Mouse (Mus musculus) midbrain, embryonic 16.5 days (tissue): ENCODE data around the gene Comp. TPM values are rescaled to one million over a fixed set of nuclear protein-coding genes. Genes with fewer than 3 reads are reported as not detected.

Source experiments
- ATAC-seq: fragments of 200-750 bp; cut with Nextera tagmentation; 2 replicates; pipeline ENCODE4 v1.8.0; 2017; ENCODE audit warnings: moderate TSS enrichment
- H3K27ac ChIP-seq: fragments of 300-500 bp; sonication (generic); 2 replicates; pipeline ENCODE4 v1.5.1; 2014; ENCODE audit warnings: mild to moderate bottlenecking, low read length, mixed read lengths
- H3K27me3 ChIP-seq: fragments of 300-500 bp; sonication (generic); 2 replicates; pipeline ENCODE4 v1.6.1; 2014; ENCODE audit warnings: low read depth, low read length, mixed read lengths; ENCODE audit not compliant: control insufficient read depth, insufficient read depth
- H3K36me3 ChIP-seq: fragments of 300-500 bp; sonication (generic); 2 replicates; pipeline ENCODE4 v1.6.1; 2014; ENCODE audit warnings: mild to moderate bottlenecking, low read length, moderate library complexity, mixed read lengths; ENCODE audit not compliant: control insufficient read depth, insufficient read depth
- H3K4me1 ChIP-seq: fragments of 300-500 bp; sonication (generic); 2 replicates; pipeline ENCODE4 v1.6.1; 2014; ENCODE audit warnings: mild to moderate bottlenecking, low read length, mixed read lengths; ENCODE audit not compliant: control insufficient read depth, insufficient read depth
- H3K4me2 ChIP-seq: fragments of 300-500 bp; sonication (generic); 2 replicates; pipeline ENCODE4 v1.6.1; 2014; ENCODE audit warnings: mild to moderate bottlenecking, low read length, mixed read lengths
- H3K4me3 ChIP-seq: fragments of 300-500 bp; sonication (generic); 2 replicates; pipeline ENCODE4 v1.5.1; 2014; ENCODE audit warnings: low read depth, mild to moderate bottlenecking, low read length, moderate library complexity, mixed read lengths
- H3K9ac ChIP-seq: fragments of 300-500 bp; sonication (generic); 2 replicates; pipeline ENCODE4 v1.6.1; 2014; ENCODE audit warnings: low read depth, low read length, mixed read lengths
- H3K9me3 ChIP-seq: fragments of 300-500 bp; sonication (generic); replicated peaks from 2 replicates; pipeline ENCODE4 v1.6.1; 2014; ENCODE audit warnings: mild to moderate bottlenecking, low read length, mixed read lengths; ENCODE audit not compliant: control insufficient read depth, poor library complexity, severe bottlenecking
- WGBS: fragments of 180-500 bp; shearing (Covaris S2); extraction: QIAGEN DNeasy Blood & Tissue Kit; methylation state at CpG from one replicate; pipeline ENCODE4 v1.1.7; 2014; 5-methylcytosine and 5-hydroxymethylcytosine counted together
- polyA plus RNA-seq: library from polyadenylated mRNA; unstranded; fragments of >200 nt; fragmentation: Nextera tagmentation; extraction: Ambion mirVana; gene quantifications from 2 replicates; pipeline ENCODE4 v1.2.1, GENCODE M21; 2015

Comp gene
- polyA plus RNA-seq, 1 experiment from 2014 or later, result 0.36 TPM

DNA sequence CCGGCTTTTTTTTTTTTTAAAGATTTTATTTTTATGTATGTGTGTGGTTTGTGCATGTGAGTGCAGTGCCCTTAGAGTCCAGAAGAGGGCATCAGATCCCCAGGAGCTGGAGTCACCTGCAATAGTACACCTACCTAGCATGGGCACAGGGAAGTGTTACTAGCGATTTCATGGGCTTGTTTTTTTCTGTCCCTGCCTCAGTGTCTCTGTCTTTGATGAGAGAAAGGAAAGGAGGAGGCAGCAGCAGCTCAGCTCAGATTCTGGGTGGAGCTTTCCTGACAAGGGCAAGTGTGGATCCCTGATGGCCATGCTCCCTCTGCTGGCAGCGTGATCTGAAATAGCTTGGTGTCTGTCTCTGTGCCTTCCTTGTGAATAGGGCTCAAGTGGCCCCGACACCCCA lies 12.6 kb upstream of the Comp start:
- Histone ChIP-seq H3K4me3 (no peak overlapping the region), H3K4me1 (no peaks in the 10 kb centered on the region), H3K27ac (no peak overlapping the region), H3K9ac (no peak overlapping the region), H3K9me3 (no peaks in the 10 kb centered on the region), H3K36me3 (no peaks in the 10 kb centered on the region), H3K4me2 (no peak overlapping the region), H3K27me3 (no peaks in the 10 kb centered on the region)
- WGBS, result 55% methylated on average over 4 of the region's 4 CpGs
- ATAC-seq, result no peak

- Histone ChIP-seq H3K27me3 (no peaks in the 10 kb centered on the region), H3K4me1 (no peaks in the 10 kb centered on the region), H3K9ac (no peak overlapping the region), H3K9me3 (no peaks in the 10 kb centered on the region), H3K4me2 (no peak overlapping the region), H3K27ac (no peak overlapping the region), H3K36me3 (no peaks in the 10 kb centered on the region), H3K4me3 (no peak overlapping the region)
- no peak for ATAC-seq
- WGBS, result 81% methylated on average over 10 of the region's 10 CpGs
Measured at GRCm38 (mm10) chr8:70361484-70362032, 11.8 kb upstream of the Comp start.

- Histone ChIP-seq H3K4me3 (no peak overlapping the region), H3K4me2 (no peak overlapping the region), H3K36me3 (no peaks in the 10 kb centered on the region), H3K27ac (no peak overlapping the region), H3K9ac (no peak overlapping the region), H3K9me3 (no peaks in the 10 kb centered on the region), H3K4me1 (no peaks in the 10 kb centered on the region), H3K27me3 (no peaks in the 10 kb centered on the region)
- ATAC-seq, result no peak
- 29% methylated on average over 5 of the region's 5 CpGs for WGBS
Measured at GRCm38 (mm10) chr8:70364066-70364465, 9.3 kb upstream of the Comp start.

GRCm38 (mm10) chr8:70366588-70366987 lies 6.8 kb upstream of the Comp start:
- H3K4me1 ChIP-seq, result no peaks in the 10 kb centered on the region
- 78% methylated on average over 5 of the region's 5 CpGs for WGBS
- no peaks in the 10 kb centered on the region for H3K9me3 ChIP-seq
- H3K4me2 ChIP-seq, result no peak overlapping the region
- peaks cover 3% of the 10 kb centered on the region for H3K27me3 ChIP-seq
- no peak overlapping the region for H3K4me3 ChIP-seq
- no peak overlapping the region for H3K9ac ChIP-seq
- no peak overlapping the region for H3K27ac ChIP-seq
- no peaks in the 10 kb centered on the region for H3K36me3 ChIP-seq
- no peak for ATAC-seq

- Histone ChIP-seq H3K4me2 (no peak overlapping the region), H3K27ac (no peak overlapping the region), H3K27me3 (peaks cover 35% of the 10 kb centered on the region), H3K36me3 (no peaks in the 10 kb centered on the region), H3K4me1 (peaks cover 12% of the 10 kb centered on the region), H3K9ac (no peak overlapping the region), H3K4me3 (no peak overlapping the region), H3K9me3 (no peaks in the 10 kb centered on the region)
- ATAC-seq, result no peak
- WGBS, result 75% methylated on average over 7 of the region's 7 CpGs
Measured at GRCm38 (mm10) chr8:70370476-70370875, 2.9 kb upstream of the Comp start.

DNA sequence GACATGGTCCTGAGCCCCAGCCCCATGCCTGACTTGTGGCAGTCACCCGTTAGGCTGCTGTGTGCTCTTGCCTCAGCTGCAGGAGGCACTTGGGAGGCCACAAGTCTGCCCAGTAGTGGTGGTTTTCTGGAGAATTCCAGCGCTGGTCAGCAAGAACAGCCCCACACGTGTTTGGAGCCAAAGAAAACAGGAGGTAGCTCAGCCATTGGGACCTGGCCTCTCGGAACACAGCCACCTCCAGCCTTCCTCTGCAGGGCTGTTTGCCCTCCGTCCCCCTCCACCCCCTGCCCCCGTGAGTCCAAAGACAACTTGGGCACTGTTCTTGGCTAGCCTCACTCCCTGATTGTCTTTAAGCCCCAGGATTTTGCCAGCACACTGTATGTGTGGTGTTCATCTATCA lies 1.4 kb upstream of the Comp start:
- 40% methylated on average over 6 of the region's 6 CpGs for WGBS
- Histone ChIP-seq H3K4me2 (no peak overlapping the region), H3K27ac (no peak overlapping the region), H3K36me3 (no peaks in the 10 kb centered on the region), H3K9ac (no peak overlapping the region), H3K4me3 (no peak overlapping the region), H3K4me1 (peaks cover 15% of the 10 kb centered on the region), H3K9me3 (no peaks in the 10 kb centered on the region), H3K27me3 (peaks cover 49% of the 10 kb centered on the region)
- ATAC-seq, result no peak

DNA sequence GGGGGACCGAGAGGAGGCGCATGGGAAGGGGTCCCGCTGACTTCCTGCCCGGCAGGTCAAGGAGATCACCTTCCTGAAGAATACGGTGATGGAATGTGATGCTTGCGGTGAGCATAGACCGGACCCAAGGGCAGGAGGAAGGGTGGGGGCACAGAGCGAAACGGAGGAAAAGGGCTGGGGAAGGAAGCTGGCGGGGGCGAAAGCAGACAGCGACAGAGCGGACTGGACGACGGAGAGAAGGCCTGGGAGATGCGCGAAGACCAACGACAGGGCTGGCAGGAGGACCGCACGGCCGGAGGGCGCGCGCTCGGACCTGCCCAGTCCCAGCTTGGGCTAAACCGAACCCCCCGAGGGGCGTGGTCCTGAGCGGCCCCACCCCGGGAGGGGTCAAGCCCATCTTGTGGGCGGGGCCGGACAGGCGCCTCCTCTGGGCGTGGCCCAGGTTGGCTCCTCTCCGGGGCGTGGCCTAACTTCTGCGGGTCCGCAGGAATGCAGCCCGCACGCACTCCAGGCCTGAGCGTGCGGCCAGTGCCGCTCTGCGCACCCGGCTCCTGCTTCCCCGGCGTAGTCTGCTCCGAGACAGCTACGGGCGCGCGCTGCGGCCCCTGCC lies 1.1 kb downstream of the Comp start:
- WGBS, result under 1% methylated on average over 44 of the region's 53 CpGs
- Histone ChIP-seq H3K9me3 (no peaks in the 10 kb centered on the region), H3K27me3 (peaks cover 73% of the 10 kb centered on the region), H3K9ac (0 out of 2 replicates have a peak overlapping the region, but pooled peaks have one; percentile 7), H3K27ac (no peak overlapping the region), H3K4me1 (peaks cover 15% of the 10 kb centered on the region), H3K4me3 (peak overlapping the region; percentile 32), H3K4me2 (peak overlapping the region; percentile 51), H3K36me3 (no peaks in the 10 kb centered on the region)
- peak; percentile 65 for ATAC-seq

DNA sequence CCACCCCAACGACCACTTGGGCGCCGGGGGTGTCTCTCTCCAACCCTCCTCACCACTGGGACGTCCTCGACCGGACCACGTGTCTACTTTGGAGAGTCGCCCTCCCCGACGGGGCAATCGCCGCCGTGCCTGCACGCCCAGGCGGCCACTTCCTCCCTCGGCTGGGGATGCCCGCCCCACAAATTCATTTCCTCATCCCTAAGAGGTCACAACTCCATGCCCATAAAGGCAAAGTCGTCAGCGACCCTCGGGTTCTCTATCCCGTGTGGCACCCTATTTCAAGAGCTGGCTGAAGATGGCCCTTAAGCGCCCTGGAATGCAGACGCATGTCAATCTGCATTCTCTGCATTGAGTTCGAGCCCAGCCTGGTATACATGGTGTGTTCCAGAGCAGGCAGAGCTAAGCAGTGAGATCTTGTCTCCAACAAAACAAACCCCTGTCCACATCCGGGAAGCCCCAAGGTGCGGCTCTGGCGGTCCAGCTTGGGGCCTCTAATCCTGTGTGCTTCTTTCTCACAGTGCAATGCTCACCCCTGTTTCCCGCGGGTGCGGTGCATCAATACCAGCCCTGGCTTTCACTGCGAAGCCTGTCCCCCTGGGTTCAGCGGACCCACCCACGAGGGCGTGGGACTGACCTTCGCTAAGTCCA lies 2.0 kb downstream of the Comp start:
- no peaks in the 10 kb centered on the region for H3K9me3 ChIP-seq
- WGBS, result 7% methylated on average over 35 of the region's 35 CpGs
- no peak overlapping the region; the same call in 1 of the 2 replicates for H3K4me2 ChIP-seq
- H3K27me3 ChIP-seq, result peaks cover 76% of the 10 kb centered on the region
- ATAC-seq, result no peak
- no peak overlapping the region for H3K4me3 ChIP-seq
- H3K36me3 ChIP-seq, result no peaks in the 10 kb centered on the region
- H3K9ac ChIP-seq, result no peak overlapping the region
- peaks cover 15% of the 10 kb centered on the region for H3K4me1 ChIP-seq
- H3K27ac ChIP-seq, result no peak overlapping the region

DNA sequence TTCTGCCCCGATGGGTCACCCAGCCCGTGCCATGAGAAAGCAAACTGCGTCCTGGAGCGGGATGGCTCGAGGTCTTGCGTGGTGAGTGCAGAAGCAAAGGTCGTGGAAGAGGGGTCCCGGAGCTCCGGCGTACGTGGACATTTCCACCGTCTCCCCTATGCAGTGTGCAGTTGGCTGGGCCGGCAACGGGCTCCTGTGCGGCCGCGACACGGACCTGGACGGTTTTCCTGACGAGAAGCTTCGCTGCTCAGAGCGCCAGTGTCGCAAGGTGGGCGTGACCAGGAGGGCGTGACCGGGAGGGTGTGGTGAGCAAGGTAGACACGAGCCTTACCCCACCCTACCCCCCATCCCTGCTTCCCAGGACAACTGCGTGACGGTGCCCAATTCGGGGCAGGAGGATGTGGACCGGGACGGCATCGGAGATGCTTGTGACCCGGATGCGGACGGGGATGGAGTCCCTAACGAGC lies 3.0 kb downstream of the Comp start:
- ATAC-seq, result no peak
- H3K4me3 ChIP-seq, result no peak overlapping the region
- peaks cover 15% of the 10 kb centered on the region for H3K4me1 ChIP-seq
- no peak overlapping the region for H3K9ac ChIP-seq
- no peaks in the 10 kb centered on the region for H3K9me3 ChIP-seq
- H3K27me3 ChIP-seq, result peaks cover 76% of the 10 kb centered on the region
- H3K36me3 ChIP-seq, result no peaks in the 10 kb centered on the region
- 7% methylated on average over 37 of the region's 37 CpGs for whole genome bisulfite sequencing
- H3K27ac ChIP-seq, result no peak overlapping the region
- H3K4me2 ChIP-seq, result no peak overlapping the region
